Mouse (Mus musculus): ENCODE measurements around the gene Fbxl17. TPM values are rescaled to one million over a fixed set of nuclear protein-coding genes. Genes with fewer than 3 reads are reported as not detected.

Gene Fbxl17
- polyA plus RNA-seq, 1 experiment from 2014 or later, result 5.8 TPM

GRCm38 (mm10) chr17:63159196-63159595, 340.6 kb downstream of the Fbxl17 start:
- H3K36me3 ChIP-seq (ENCODE audit: control insufficient read depth, insufficient read depth, low read length), result no peaks in the 10 kb centered on the region
- H3K4me3 ChIP-seq (ENCODE audit: low read depth, low read length), result no peak overlapping the region
- DNase-seq (ENCODE audit: low spot score), result no peak
- H3K9ac ChIP-seq (ENCODE audit: low read length), result no peak overlapping the region
- H3K9me3 ChIP-seq (ENCODE audit: control insufficient read depth, low read length), result no peaks in the 10 kb centered on the region
- no peaks in the 10 kb centered on the region for H3K27me3 ChIP-seq (ENCODE audit: control insufficient read depth, insufficient read depth, low read length)
- H3K27ac ChIP-seq (ENCODE audit: low read depth, low read length), result no peak overlapping the region
- no peak overlapping the region for H3K4me2 ChIP-seq (ENCODE audit: low read depth, low read length, severe bottlenecking)
- peaks cover 4% of the 10 kb centered on the region; the same call in 1 of the 2 replicates for H3K4me1 ChIP-seq (replicated peaks; ENCODE audit: control insufficient read depth, insufficient read depth, low read length)
- WGBS, result 48% methylated on average over 7 of the region's 7 CpGs
- ATAC-seq (replicated peaks; ENCODE audit: low FRiP score), result no peak

GRCm38 (mm10) chr17:63158436-63158835, 341.4 kb downstream of the Fbxl17 start:
- H3K4me3 ChIP-seq (ENCODE audit: low read depth, low read length), result no peak overlapping the region
- H3K9me3 ChIP-seq (ENCODE audit: control insufficient read depth, low read length), result no peaks in the 10 kb centered on the region
- H3K4me2 ChIP-seq (ENCODE audit: low read depth, low read length, severe bottlenecking), result no peak overlapping the region
- WGBS, result 83% methylated on average over 3 of the region's 3 CpGs
- no peaks in the 10 kb centered on the region for H3K36me3 ChIP-seq (ENCODE audit: control insufficient read depth, insufficient read depth, low read length)
- H3K27ac ChIP-seq (ENCODE audit: low read depth, low read length), result no peak overlapping the region
- peaks cover 4% of the 10 kb centered on the region; the same call in 1 of the 2 replicates for H3K4me1 ChIP-seq (replicated peaks; ENCODE audit: control insufficient read depth, insufficient read depth, low read length)
- H3K27me3 ChIP-seq (ENCODE audit: control insufficient read depth, insufficient read depth, low read length), result no peaks in the 10 kb centered on the region
- no peak for ATAC-seq (replicated peaks; ENCODE audit: low FRiP score)
- H3K9ac ChIP-seq (ENCODE audit: low read length), result no peak overlapping the region
- no peak for DNase-seq (ENCODE audit: low spot score)

- DNase-seq (ENCODE audit: low spot score), result no peak
- Histone ChIP-seq H3K9me3 (ENCODE audit: control insufficient read depth, low read length) (no peaks in the 10 kb centered on the region), H3K36me3 (ENCODE audit: control insufficient read depth, insufficient read depth, low read length) (no peaks in the 10 kb centered on the region), H3K27me3 (ENCODE audit: control insufficient read depth, insufficient read depth, low read length) (no peaks in the 10 kb centered on the region), H3K4me3 (ENCODE audit: low read depth, low read length) (no peak overlapping the region), H3K4me2 (ENCODE audit: low read depth, low read length, severe bottlenecking) (no peak overlapping the region), H3K27ac (ENCODE audit: low read depth, low read length) (no peak overlapping the region), H3K9ac (ENCODE audit: low read length) (no peak overlapping the region), H3K4me1 (replicated peaks; ENCODE audit: control insufficient read depth, insufficient read depth, low read length) (peaks cover 4% of the 10 kb centered on the region; the same call in 1 of the 2 replicates)
- 34% methylated on average over 6 of the region's 6 CpGs for WGBS
- ATAC-seq (replicated peaks; ENCODE audit: low FRiP score), result no peak
Measured at GRCm38 (mm10) chr17:63157906-63158305, 341.9 kb downstream of the Fbxl17 start.

- WGBS, result 96% methylated on average over 7 of the region's 7 CpGs
- H3K4me1 ChIP-seq (replicated peaks; ENCODE audit: control insufficient read depth, insufficient read depth, low read length), result peaks cover 4% of the 10 kb centered on the region; the same call in 1 of the 2 replicates
- H3K27me3 ChIP-seq (ENCODE audit: control insufficient read depth, insufficient read depth, low read length), result no peaks in the 10 kb centered on the region
- no peak overlapping the region for H3K9ac ChIP-seq (ENCODE audit: low read length)
- no peaks in the 10 kb centered on the region for H3K36me3 ChIP-seq (ENCODE audit: control insufficient read depth, insufficient read depth, low read length)
- no peak overlapping the region for H3K4me3 ChIP-seq (ENCODE audit: low read depth, low read length)
- no peak for ATAC-seq (replicated peaks; ENCODE audit: low FRiP score)
- no peak overlapping the region for H3K4me2 ChIP-seq (ENCODE audit: low read depth, low read length, severe bottlenecking)
- no peaks in the 10 kb centered on the region for H3K9me3 ChIP-seq (ENCODE audit: control insufficient read depth, low read length)
- no peak for DNase-seq (ENCODE audit: low spot score)
- H3K27ac ChIP-seq (ENCODE audit: low read depth, low read length), result no peak overlapping the region
Measured at GRCm38 (mm10) chr17:63157019-63157418, 342.8 kb downstream of the Fbxl17 start.

GRCm38 (mm10) chr17:63146514-63146913, 353.3 kb downstream of the Fbxl17 start:
- no peak for DNase-seq (ENCODE audit: low spot score)
- 34% methylated on average over 2 of the region's 2 CpGs for WGBS

GRCm38 (mm10) chr17:63145751-63146491, 353.9 kb downstream of the Fbxl17 start:
- Histone ChIP-seq H3K4me1 (replicated peaks; ENCODE audit: control insufficient read depth, insufficient read depth, low read length) (peaks cover 22% of the 10 kb centered on the region), H3K4me2 (ENCODE audit: low read depth, low read length, severe bottlenecking) (peak overlapping the region; percentile 18; the same call in 1 of the 2 replicates)

More at GRCm38 (mm10) chr17:63146514-63146913, 353.3 kb downstream of the Fbxl17 start:
- no peaks in the 10 kb centered on the region for H3K36me3 ChIP-seq (ENCODE audit: control insufficient read depth, insufficient read depth, low read length)
- ATAC-seq (replicated peaks; ENCODE audit: low FRiP score), result no peak
- H3K4me1 ChIP-seq (replicated peaks; ENCODE audit: control insufficient read depth, insufficient read depth, low read length), result peaks cover 22% of the 10 kb centered on the region
- peak overlapping the region; percentile 87; the same call in 1 of the 2 replicates for H3K27ac ChIP-seq (ENCODE audit: low read depth, low read length)
- no peak overlapping the region for H3K4me2 ChIP-seq (ENCODE audit: low read depth, low read length, severe bottlenecking)
- H3K9ac ChIP-seq (ENCODE audit: low read length), result no peak overlapping the region
- no peaks in the 10 kb centered on the region; the same call in 1 of the 2 replicates for H3K9me3 ChIP-seq (ENCODE audit: control insufficient read depth, low read length)
- peaks cover 5% of the 10 kb centered on the region; the same call in 1 of the 2 replicates for H3K27me3 ChIP-seq (ENCODE audit: control insufficient read depth, insufficient read depth, low read length)
- no peak overlapping the region for H3K4me3 ChIP-seq (ENCODE audit: low read depth, low read length)

GRCm38 (mm10) chr17:63145311-63145741, 354.5 kb downstream of the Fbxl17 start:
- WGBS, result 12% methylated on average over 5 of the region's 5 CpGs
- Histone ChIP-seq H3K4me2 (ENCODE audit: low read depth, low read length, severe bottlenecking) (peak overlapping the region; percentile 18; the same call in 1 of the 2 replicates), H3K9ac (ENCODE audit: low read length) (no peak overlapping the region), H3K27me3 (ENCODE audit: control insufficient read depth, insufficient read depth, low read length) (peaks cover 5% of the 10 kb centered on the region; the same call in 1 of the 2 replicates), H3K9me3 (ENCODE audit: control insufficient read depth, low read length) (no peaks in the 10 kb centered on the region), H3K4me1 (replicated peaks; ENCODE audit: control insufficient read depth, insufficient read depth, low read length) (peaks cover 22% of the 10 kb centered on the region), H3K4me3 (ENCODE audit: low read depth, low read length) (no peak overlapping the region), H3K27ac (ENCODE audit: low read depth, low read length) (peak overlapping the region; percentile 87), H3K36me3 (ENCODE audit: control insufficient read depth, insufficient read depth, low read length) (no peaks in the 10 kb centered on the region)
- DNase-seq (ENCODE audit: low spot score) (peak; percentile 62), ATAC-seq (replicated peaks; ENCODE audit: low FRiP score) (peak; percentile 87)

More at GRCm38 (mm10) chr17:63145751-63146491, 353.9 kb downstream of the Fbxl17 start:
- ATAC-seq (replicated peaks; ENCODE audit: low FRiP score) (peak; percentile 58), DNase-seq (ENCODE audit: low spot score) (no peak)
- Histone ChIP-seq H3K36me3 (ENCODE audit: control insufficient read depth, insufficient read depth, low read length) (no peaks in the 10 kb centered on the region), H3K27me3 (ENCODE audit: control insufficient read depth, insufficient read depth, low read length) (peaks cover 5% of the 10 kb centered on the region; the same call in 1 of the 2 replicates), H3K9me3 (ENCODE audit: control insufficient read depth, low read length) (no peaks in the 10 kb centered on the region), H3K4me3 (ENCODE audit: low read depth, low read length) (no peak overlapping the region), H3K27ac (ENCODE audit: low read depth, low read length) (peak overlapping the region; percentile 87), H3K9ac (ENCODE audit: low read length) (0 out of 2 replicates have a peak overlapping the region, but pooled peaks have one; percentile 17)
- 11% methylated on average over 12 of the region's 12 CpGs for WGBS

GRCm38 (mm10) chr17:63143825-63144224, 356.0 kb downstream of the Fbxl17 start:
- no peak overlapping the region for H3K4me3 ChIP-seq (ENCODE audit: low read depth, low read length)
- H3K36me3 ChIP-seq (ENCODE audit: control insufficient read depth, insufficient read depth, low read length), result no peaks in the 10 kb centered on the region
- H3K4me2 ChIP-seq (ENCODE audit: low read depth, low read length, severe bottlenecking), result peak overlapping the region; percentile 18; the same call in 1 of the 2 replicates
- peak overlapping the region; percentile 64; the same call in 1 of the 2 replicates for H3K27ac ChIP-seq (ENCODE audit: low read depth, low read length)
- peaks cover 5% of the 10 kb centered on the region; the same call in 1 of the 2 replicates for H3K27me3 ChIP-seq (ENCODE audit: control insufficient read depth, insufficient read depth, low read length)
- no peak overlapping the region for H3K9ac ChIP-seq (ENCODE audit: low read length)
- no peaks in the 10 kb centered on the region for H3K9me3 ChIP-seq (ENCODE audit: control insufficient read depth, low read length)
- peak; percentile 72 for DNase-seq (ENCODE audit: low spot score)
- WGBS, result 18% methylated on average over 7 of the region's 7 CpGs
- H3K4me1 ChIP-seq (replicated peaks; ENCODE audit: control insufficient read depth, insufficient read depth, low read length), result peaks cover 22% of the 10 kb centered on the region
- no peak; the same call in 1 of the 2 replicates for ATAC-seq (replicated peaks; ENCODE audit: low FRiP score)
